Mouse (Mus musculus) midbrain, postnatal 0 days (tissue): ENCODE data around the gene Gcg. TPM values are rescaled to one million over a fixed set of nuclear protein-coding genes. Genes with fewer than 3 reads are reported as not detected.

Experiments used
- ATAC-seq: fragments of 200-750 bp; cut with Nextera tagmentation; 2 replicates; pipeline ENCODE4 v1.8.0; 2017; ENCODE audit warnings: moderate number of reproducible peaks, mild to moderate bottlenecking, moderate TSS enrichment, moderate library complexity; ENCODE audit not compliant: low FRiP score
- DNase-seq: peaks from one replicate; pipeline ENCODE4 v3.0.0-alpha.2; 2015; ENCODE audit warnings: low spot score
- H3K27ac ChIP-seq: fragments of 300-500 bp; sonication (generic); 2 replicates; pipeline ENCODE4 v1.5.1; 2014; ENCODE audit warnings: low read depth, mild to moderate bottlenecking, low read length, mixed read lengths
- H3K27me3 ChIP-seq: fragments of 300-500 bp; sonication (generic); 2 replicates; pipeline ENCODE4 v1.6.1; 2014; ENCODE audit warnings: low read length, control low read depth, mixed read lengths; ENCODE audit not compliant: insufficient read depth
- H3K36me3 ChIP-seq: fragments of 300-500 bp; sonication (generic); 2 replicates; pipeline ENCODE4 v1.6.1; 2014; ENCODE audit warnings: low read length, control low read depth, mixed read lengths; ENCODE audit not compliant: insufficient read depth
- H3K4me1 ChIP-seq: fragments of 300-500 bp; sonication (generic); 2 replicates; pipeline ENCODE4 v1.6.1; 2014; ENCODE audit warnings: mild to moderate bottlenecking, control low read depth, antibody characterized with exemption, low read length, mixed read lengths; ENCODE audit not compliant: insufficient read depth
- H3K4me2 ChIP-seq: fragments of 300-500 bp; sonication (generic); 2 replicates; pipeline ENCODE4 v1.6.1; 2014; ENCODE audit warnings: low read depth, mild to moderate bottlenecking, low read length, mixed read lengths; ENCODE audit not compliant: poor library complexity, severe bottlenecking
- H3K4me3 ChIP-seq: fragments of 300-500 bp; sonication (generic); 2 replicates; pipeline ENCODE4 v1.5.1; 2014; ENCODE audit warnings: low read depth, mild to moderate bottlenecking, low read length, moderate library complexity
- H3K9ac ChIP-seq: fragments of 300-500 bp; sonication (generic); replicated peaks from 2 replicates; pipeline ENCODE4 v1.6.1; 2014; ENCODE audit warnings: mild to moderate bottlenecking, low read length, moderate library complexity, mixed read lengths; ENCODE audit not compliant: poor library complexity, severe bottlenecking
- H3K9me3 ChIP-seq: fragments of 300-500 bp; sonication (generic); 2 replicates; pipeline ENCODE4 v1.6.1; 2016; ENCODE audit warnings: low read length, control low read depth
- CTCF ChIP-seq: IDR thresholded peaks from 2 replicates; pipeline ENCODE4 v1.5.1; 2016; ENCODE audit warnings: antibody characterized with exemption, mild to moderate bottlenecking
- WGBS: fragments of 180-500 bp; shearing (Covaris S2); extraction: QIAGEN DNeasy Blood & Tissue Kit; methylation state at CpG from one replicate; pipeline ENCODE4 v1.1.7; 2014; 5-methylcytosine and 5-hydroxymethylcytosine counted together
- polyA plus RNA-seq: library from polyadenylated mRNA; unstranded; fragments of >200 nt; fragmentation: Nextera tagmentation; extraction: Ambion mirVana; gene quantifications from 2 replicates; pipeline ENCODE4 v1.2.1, GENCODE M21; 2015
- total RNA-seq: library from RNA; depleted of rRNA; stranded (reverse); fragments of >200 nt; gene quantifications from 2 replicates; pipeline ENCODE4 v1.2.3, GENCODE M21; 2014; rRNA removed

The Gcg gene
- not detected in 2 replicates for total RNA-seq
- polyA plus RNA-seq: 0.23 TPM in 1 of 2 replicates, not detected in the other

DNA sequence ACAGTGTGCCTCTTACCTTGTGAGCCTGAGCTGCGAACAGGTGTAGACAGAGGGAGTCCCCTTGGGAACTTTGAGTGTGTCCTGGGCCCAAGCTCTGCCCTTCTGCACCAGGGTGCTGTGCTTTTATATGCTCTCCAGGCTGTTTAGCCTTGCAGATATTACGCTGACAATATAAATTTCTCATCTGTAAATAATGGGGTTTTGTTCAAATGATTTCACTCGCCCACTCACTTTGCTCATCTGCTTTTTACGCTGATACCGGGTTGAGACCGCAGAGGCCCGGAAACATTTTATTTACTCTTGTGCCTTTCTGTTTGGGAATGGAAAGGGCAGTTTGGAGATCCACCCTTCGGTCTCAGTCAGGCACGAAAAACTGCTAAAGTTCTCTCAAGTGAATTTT is at the start of gene Gcg:
Gcg (minus strand) TSS at position 101 of the 400 bp plus-strand sequence.
- Histone ChIP-seq H3K4me1 (no peaks in the 10 kb centered on the region), H3K9ac (no peak within 1 kb of the TSS), H3K27ac (no peak within 1 kb of the TSS), H3K4me3 (no peak within 1 kb of the TSS), H3K9me3 (no peaks in the 10 kb centered on the region), H3K4me2 (no peak within 1 kb of the TSS), H3K27me3 (no peaks in the 10 kb centered on the region), H3K36me3 (no peaks in the 10 kb centered on the region)
- ATAC-seq (no peak), DNase-seq (no peak)
- 87% methylated on average over 9 of the region's 9 CpGs for WGBS
- no peak for TF ChIP-seq CTCF

DNA sequence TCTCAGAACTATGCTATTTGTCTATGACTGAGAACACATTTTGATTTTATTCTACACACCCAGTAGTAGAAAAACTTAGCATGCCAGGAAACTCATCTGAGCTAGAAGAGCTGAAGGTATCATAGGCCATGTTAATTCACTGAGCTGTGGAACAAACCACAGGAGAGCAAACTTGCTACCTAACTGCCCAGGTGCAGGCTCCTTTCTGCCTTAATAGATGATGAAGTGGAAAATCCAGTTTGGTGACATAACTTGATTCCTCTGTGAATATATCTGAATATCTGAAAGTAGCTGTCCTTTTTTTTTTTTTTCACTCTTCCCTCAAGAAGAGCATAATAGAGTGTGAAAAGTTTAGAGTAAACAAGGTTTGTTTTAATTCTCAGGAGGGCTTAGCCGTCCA is 47.6 kb upstream of the Gcg start:
- Histone ChIP-seq H3K4me3 (no peak overlapping the region), H3K4me1 (no peaks in the 10 kb centered on the region), H3K27ac (no peak overlapping the region), H3K9me3 (no peaks in the 10 kb centered on the region), H3K4me2 (no peak overlapping the region), H3K27me3 (no peaks in the 10 kb centered on the region), H3K9ac (no peak overlapping the region), H3K36me3 (no peaks in the 10 kb centered on the region)
- ATAC-seq: no peak
- no peak for DNase-seq
- 71% methylated on average over 1 of the region's 1 CpGs for WGBS
- TF ChIP-seq CTCF: no peak

GRCm38 (mm10) chr2:62526399-62526798 is 42.9 kb upstream of the Gcg start:
- H3K9me3 ChIP-seq: no peaks in the 10 kb centered on the region
- WGBS: 87% methylated on average over 9 of the region's 9 CpGs
- no peak overlapping the region for H3K4me2 ChIP-seq
- ATAC-seq: no peak
- DNase-seq: no peak
- no peaks in the 10 kb centered on the region for H3K36me3 ChIP-seq
- no peak overlapping the region for H3K27ac ChIP-seq
- no peak overlapping the region for H3K9ac ChIP-seq
- no peaks in the 10 kb centered on the region for H3K27me3 ChIP-seq
- H3K4me1 ChIP-seq: no peaks in the 10 kb centered on the region
- H3K4me3 ChIP-seq: no peak overlapping the region
- no peak for TF ChIP-seq CTCF

GRCm38 (mm10) chr2:62517790-62518189 is 34.3 kb upstream of the Gcg start:
- no peaks in the 10 kb centered on the region for H3K4me1 ChIP-seq
- H3K27me3 ChIP-seq: no peaks in the 10 kb centered on the region
- DNase-seq (no peak), ATAC-seq (no peak)
- no peak overlapping the region for H3K27ac ChIP-seq
- no peak overlapping the region for H3K4me2 ChIP-seq
- no peaks in the 10 kb centered on the region for H3K9me3 ChIP-seq
- no peaks in the 10 kb centered on the region for H3K36me3 ChIP-seq
- WGBS: 78% methylated on average over 2 of the region's 2 CpGs
- H3K4me3 ChIP-seq: no peak overlapping the region
- no peak overlapping the region for H3K9ac ChIP-seq
- no peak for TF ChIP-seq CTCF

GRCm38 (mm10) chr2:62514477-62514876 is 31.0 kb upstream of the Gcg start:
- H3K9ac ChIP-seq: no peak overlapping the region
- no peaks in the 10 kb centered on the region for H3K36me3 ChIP-seq
- TF ChIP-seq CTCF: no peak
- H3K9me3 ChIP-seq: no peaks in the 10 kb centered on the region
- 91% methylated on average over 6 of the region's 6 CpGs for WGBS
- no peaks in the 10 kb centered on the region for H3K4me1 ChIP-seq
- no peak for ATAC-seq
- no peak overlapping the region for H3K27ac ChIP-seq
- H3K4me3 ChIP-seq: no peak overlapping the region
- H3K27me3 ChIP-seq: no peaks in the 10 kb centered on the region
- DNase-seq: no peak
- no peak overlapping the region for H3K4me2 ChIP-seq

- H3K36me3 ChIP-seq: no peaks in the 10 kb centered on the region
- H3K27me3 ChIP-seq: no peaks in the 10 kb centered on the region
- no peak overlapping the region for H3K4me3 ChIP-seq
- ATAC-seq (no peak), DNase-seq (peak; percentile 56)
- no peak overlapping the region for H3K27ac ChIP-seq
- H3K9ac ChIP-seq: no peak overlapping the region
- no peak for TF ChIP-seq CTCF
- 91% methylated on average over 15 of the region's 15 CpGs for WGBS
- H3K4me2 ChIP-seq: no peak overlapping the region
- no peaks in the 10 kb centered on the region for H3K9me3 ChIP-seq
- no peaks in the 10 kb centered on the region for H3K4me1 ChIP-seq
Observed at GRCm38 (mm10) chr2:62513477-62513876, 30.0 kb upstream of the Gcg start.
